Mouse (Mus musculus): ENCODE data around the gene Enpp1. TPM values are rescaled to one million over a fixed set of nuclear protein-coding genes. Genes with fewer than 3 reads are reported as not detected.

Gene Enpp1
- polyA plus RNA-seq, 1 experiment: 0.78 TPM

- Histone ChIP-seq H3K9ac (ENCODE audit: low read depth, poor library complexity, severe bottlenecking) (no peak overlapping the region), H3K27me3 (ENCODE audit: control insufficient read depth, insufficient read depth, low read length, poor library complexity, severe bottlenecking) (no peaks in the 10 kb centered on the region), H3K4me3 (ENCODE audit: low read depth, low read length) (no peak overlapping the region), H3K9me3 (replicated peaks; ENCODE audit: control insufficient read depth, insufficient read depth, low read length, poor library complexity, severe bottlenecking) (no peaks in the 10 kb centered on the region), H3K27ac (ENCODE audit: insufficient read depth, low read length) (no peak overlapping the region), H3K4me1 (ENCODE audit: control insufficient read depth, insufficient read depth, low read length) (no peaks in the 10 kb centered on the region), H3K36me3 (ENCODE audit: control insufficient read depth, insufficient read depth, low read length, poor library complexity, severe bottlenecking) (no peaks in the 10 kb centered on the region)
- TF ChIP-seq POLR2A (IDR thresholded peaks at IDR 0.05; ENCODE audit: insufficient read depth, low read length) (no peak), CTCF (IDR thresholded peaks at IDR 0.05; ENCODE audit: low read depth, low read length) (no peak), EP300 (IDR thresholded peaks at IDR 0.05; ENCODE audit: insufficient read depth, low read depth, low read length) (no peak)
Measured at GRCm38 (mm10) chr10:24638306-24639070, 73.5 kb downstream of the Enpp1 start.

- H3K27ac ChIP-seq (ENCODE audit: insufficient read depth, low read length): no peak overlapping the region
Measured at GRCm38 (mm10) chr10:24636986-24637385, 75.0 kb downstream of the Enpp1 start.

GRCm38 (mm10) chr10:24635884-24636283 is 76.1 kb downstream of the Enpp1 start:
- Histone ChIP-seq H3K9me3 (replicated peaks; ENCODE audit: control insufficient read depth, insufficient read depth, low read length, poor library complexity, severe bottlenecking) (no peaks in the 10 kb centered on the region), H3K27ac (ENCODE audit: insufficient read depth, low read length) (no peak overlapping the region), H3K36me3 (ENCODE audit: control insufficient read depth, insufficient read depth, low read length, poor library complexity, severe bottlenecking) (no peaks in the 10 kb centered on the region), H3K4me1 (ENCODE audit: control insufficient read depth, insufficient read depth, low read length) (no peaks in the 10 kb centered on the region), H3K4me3 (ENCODE audit: low read depth, low read length) (no peak overlapping the region), H3K27me3 (ENCODE audit: control insufficient read depth, insufficient read depth, low read length, poor library complexity, severe bottlenecking) (no peaks in the 10 kb centered on the region), H3K9ac (ENCODE audit: low read depth, poor library complexity, severe bottlenecking) (no peak overlapping the region)
- no peak for TF ChIP-seq CTCF (IDR thresholded peaks at IDR 0.05; ENCODE audit: low read depth, low read length)
- no peak for TF ChIP-seq POLR2A (IDR thresholded peaks at IDR 0.05; ENCODE audit: insufficient read depth, low read length)
- TF ChIP-seq EP300 (IDR thresholded peaks at IDR 0.05; ENCODE audit: insufficient read depth, low read depth, low read length): no peak

More at GRCm38 (mm10) chr10:24636986-24637385, 75.0 kb downstream of the Enpp1 start:
- Histone ChIP-seq H3K4me3 (ENCODE audit: low read depth, low read length) (no peak overlapping the region), H3K27me3 (ENCODE audit: control insufficient read depth, insufficient read depth, low read length, poor library complexity, severe bottlenecking) (no peaks in the 10 kb centered on the region), H3K9me3 (replicated peaks; ENCODE audit: control insufficient read depth, insufficient read depth, low read length, poor library complexity, severe bottlenecking) (no peaks in the 10 kb centered on the region), H3K36me3 (ENCODE audit: control insufficient read depth, insufficient read depth, low read length, poor library complexity, severe bottlenecking) (no peaks in the 10 kb centered on the region), H3K9ac (ENCODE audit: low read depth, poor library complexity, severe bottlenecking) (no peak overlapping the region), H3K4me1 (ENCODE audit: control insufficient read depth, insufficient read depth, low read length) (no peaks in the 10 kb centered on the region)
- TF ChIP-seq EP300 (IDR thresholded peaks at IDR 0.05; ENCODE audit: insufficient read depth, low read depth, low read length) (no peak), POLR2A (IDR thresholded peaks at IDR 0.05; ENCODE audit: insufficient read depth, low read length) (no peak), CTCF (IDR thresholded peaks at IDR 0.05; ENCODE audit: low read depth, low read length) (no peak)

GRCm38 (mm10) chr10:24635331-24635815 is 76.6 kb downstream of the Enpp1 start:
- TF ChIP-seq EP300 (IDR thresholded peaks at IDR 0.05; ENCODE audit: insufficient read depth, low read depth, low read length) (no peak), POLR2A (IDR thresholded peaks at IDR 0.05; ENCODE audit: insufficient read depth, low read length) (no peak), CTCF (IDR thresholded peaks at IDR 0.05; ENCODE audit: low read depth, low read length) (no peak)
- Histone ChIP-seq H3K4me3 (ENCODE audit: low read depth, low read length) (no peak overlapping the region), H3K4me1 (ENCODE audit: control insufficient read depth, insufficient read depth, low read length) (no peaks in the 10 kb centered on the region), H3K27me3 (ENCODE audit: control insufficient read depth, insufficient read depth, low read length, poor library complexity, severe bottlenecking) (no peaks in the 10 kb centered on the region), H3K9me3 (replicated peaks; ENCODE audit: control insufficient read depth, insufficient read depth, low read length, poor library complexity, severe bottlenecking) (no peaks in the 10 kb centered on the region), H3K36me3 (ENCODE audit: control insufficient read depth, insufficient read depth, low read length, poor library complexity, severe bottlenecking) (no peaks in the 10 kb centered on the region), H3K27ac (ENCODE audit: insufficient read depth, low read length) (no peak overlapping the region), H3K9ac (ENCODE audit: low read depth, poor library complexity, severe bottlenecking) (no peak overlapping the region)

GRCm38 (mm10) chr10:24634288-24634687 is 77.7 kb downstream of the Enpp1 start:
- Histone ChIP-seq H3K36me3 (ENCODE audit: control insufficient read depth, insufficient read depth, low read length, poor library complexity, severe bottlenecking) (no peaks in the 10 kb centered on the region), H3K27ac (ENCODE audit: insufficient read depth, low read length) (no peak overlapping the region), H3K4me1 (ENCODE audit: control insufficient read depth, insufficient read depth, low read length) (no peaks in the 10 kb centered on the region), H3K4me3 (ENCODE audit: low read depth, low read length) (no peak overlapping the region), H3K9ac (ENCODE audit: low read depth, poor library complexity, severe bottlenecking) (no peak overlapping the region), H3K27me3 (ENCODE audit: control insufficient read depth, insufficient read depth, low read length, poor library complexity, severe bottlenecking) (no peaks in the 10 kb centered on the region), H3K9me3 (replicated peaks; ENCODE audit: control insufficient read depth, insufficient read depth, low read length, poor library complexity, severe bottlenecking) (no peaks in the 10 kb centered on the region)
- TF ChIP-seq POLR2A (IDR thresholded peaks at IDR 0.05; ENCODE audit: insufficient read depth, low read length) (no peak), CTCF (IDR thresholded peaks at IDR 0.05; ENCODE audit: low read depth, low read length) (no peak), EP300 (IDR thresholded peaks at IDR 0.05; ENCODE audit: insufficient read depth, low read depth, low read length) (no peak)

- H3K9me3 ChIP-seq (replicated peaks; ENCODE audit: control insufficient read depth, insufficient read depth, low read length, poor library complexity, severe bottlenecking): no peaks in the 10 kb centered on the region
- no peaks in the 10 kb centered on the region for H3K27me3 ChIP-seq (ENCODE audit: control insufficient read depth, insufficient read depth, low read length, poor library complexity, severe bottlenecking)
- H3K4me1 ChIP-seq (ENCODE audit: control insufficient read depth, insufficient read depth, low read length): no peaks in the 10 kb centered on the region
- TF ChIP-seq EP300 (IDR thresholded peaks at IDR 0.05; ENCODE audit: insufficient read depth, low read depth, low read length): no peak
- TF ChIP-seq CTCF (IDR thresholded peaks at IDR 0.05; ENCODE audit: low read depth, low read length): no peak
- no peak for TF ChIP-seq POLR2A (IDR thresholded peaks at IDR 0.05; ENCODE audit: insufficient read depth, low read length)
- no peaks in the 10 kb centered on the region for H3K36me3 ChIP-seq (ENCODE audit: control insufficient read depth, insufficient read depth, low read length, poor library complexity, severe bottlenecking)
- no peak overlapping the region for H3K27ac ChIP-seq (ENCODE audit: insufficient read depth, low read length)
- H3K9ac ChIP-seq (ENCODE audit: low read depth, poor library complexity, severe bottlenecking): no peak overlapping the region
- no peak overlapping the region for H3K4me3 ChIP-seq (ENCODE audit: low read depth, low read length)
Measured at GRCm38 (mm10) chr10:24631122-24631521, 80.8 kb downstream of the Enpp1 start.

Measured in ES-Bruce4 (cell line).